Mouse (Mus musculus) embryonic facial prominence, embryonic 12.5 days (tissue): ENCODE results near the gene Clec3b. TPM values are rescaled to one million over a fixed set of nuclear protein-coding genes. Genes with fewer than 3 reads are reported as not detected.

Experiments used
- ATAC-seq: fragments of 200-750 bp; cut with Nextera tagmentation; 2 replicates; pipeline ENCODE4 v1.8.0; 2017; ENCODE audit not compliant: insufficient number of reproducible peaks, insufficient read depth, low FRiP score, low TSS enrichment
- H3K27ac ChIP-seq: fragments of 300-500 bp; sonication (generic); 2 replicates; pipeline ENCODE4 v1.5.1; 2016; ENCODE audit warnings: mild to moderate bottlenecking
- H3K27me3 ChIP-seq: fragments of 300-500 bp; sonication (generic); 2 replicates; pipeline ENCODE4 v1.6.1; 2016; ENCODE audit warnings: mild to moderate bottlenecking, moderate library complexity
- H3K36me3 ChIP-seq: fragments of 300-500 bp; sonication (generic); 2 replicates; pipeline ENCODE4 v1.6.1; 2016; ENCODE audit warnings: mild to moderate bottlenecking
- H3K4me1 ChIP-seq: fragments of 300-500 bp; sonication (generic); 2 replicates; pipeline ENCODE4 v1.6.1; 2016
- H3K4me2 ChIP-seq: fragments of 300-500 bp; sonication (generic); replicated peaks from 2 replicates; pipeline ENCODE4 v1.6.1; 2016; ENCODE audit warnings: mild to moderate bottlenecking, moderate library complexity
- H3K4me3 ChIP-seq: fragments of 300-500 bp; sonication (generic); 2 replicates; pipeline ENCODE4 v1.5.1; 2016; ENCODE audit warnings: mild to moderate bottlenecking
- H3K9ac ChIP-seq: fragments of 300-500 bp; sonication (generic); 2 replicates; pipeline ENCODE4 v1.6.1; 2016; ENCODE audit warnings: mild to moderate bottlenecking, moderate library complexity
- H3K9me3 ChIP-seq: fragments of 300-500 bp; sonication (generic); 2 replicates; pipeline ENCODE4 v1.6.1; 2016; ENCODE audit warnings: mild to moderate bottlenecking, moderate library complexity
- WGBS: fragments of 180-500 bp; shearing (Covaris S2); methylation state at CpG from one replicate; pipeline ENCODE4 v1.1.7; 2016; 5-methylcytosine and 5-hydroxymethylcytosine counted together
- polyA plus RNA-seq: library from polyadenylated mRNA; unstranded; fragments of >200 nt; fragmentation: Nextera tagmentation; extraction: Ambion mirVana; gene quantifications from 2 replicates; pipeline ENCODE4 v1.2.1, GENCODE M21; 2016

Gene Clec3b
- polyA plus RNA-seq, 1 experiment from 2014 or later = 0.17 TPM

DNA sequence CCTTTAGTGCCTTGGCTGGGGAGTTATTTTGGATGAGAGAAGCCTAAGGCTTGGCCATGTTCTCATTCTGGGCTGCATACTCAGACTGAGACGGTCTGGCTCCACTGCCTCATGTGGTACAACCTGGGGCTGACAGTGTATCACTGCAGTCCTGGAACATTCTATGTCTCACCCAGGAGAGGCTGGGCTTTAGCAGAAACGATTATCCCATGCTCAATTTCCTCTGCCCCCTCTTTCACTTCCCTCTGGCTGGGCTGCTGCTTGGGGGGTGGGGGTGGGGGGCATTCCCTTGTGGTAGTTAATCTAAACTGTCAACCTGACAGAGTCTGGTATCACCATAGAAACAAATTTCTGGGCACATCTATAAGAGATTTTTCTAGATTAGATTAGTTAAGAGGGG is 34.8 kb downstream of the Clec3b start:
- H3K9ac ChIP-seq = no peak overlapping the region
- no peak for ATAC-seq
- H3K4me2 ChIP-seq = no peak overlapping the region
- H3K4me1 ChIP-seq = no peaks in the 10 kb centered on the region
- H3K9me3 ChIP-seq = no peaks in the 10 kb centered on the region
- 51% methylated on average over 2 of the region's 2 CpGs for WGBS
- H3K36me3 ChIP-seq = no peaks in the 10 kb centered on the region
- H3K27ac ChIP-seq = no peak overlapping the region
- no peak overlapping the region for H3K4me3 ChIP-seq
- H3K27me3 ChIP-seq = no peaks in the 10 kb centered on the region

DNA sequence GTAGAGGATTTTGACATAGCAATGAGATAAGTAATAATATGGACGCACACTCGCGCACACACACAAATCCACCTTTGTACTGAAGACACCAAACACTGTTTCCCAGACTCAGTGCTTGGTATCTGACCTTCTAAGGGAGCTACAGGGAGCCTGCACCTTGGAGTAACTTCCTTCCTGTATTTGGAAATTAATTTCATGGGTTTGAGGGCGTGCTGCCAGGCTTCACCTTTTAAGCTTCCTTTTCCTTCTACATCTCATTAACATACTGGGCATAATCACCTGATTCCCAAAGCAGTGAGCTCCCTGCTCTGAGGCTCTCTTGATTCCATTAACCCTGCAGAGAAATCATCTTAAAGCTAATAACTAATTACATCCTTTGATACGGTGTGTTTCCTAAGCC is 35.4 kb downstream of the Clec3b start:
- ATAC-seq = no peak
- 85% methylated on average over 5 of the region's 5 CpGs for WGBS

GRCm38 (mm10) chr9:123187589-123187988 is 36.8 kb downstream of the Clec3b start:
- H3K9ac ChIP-seq = no peak overlapping the region

More for the DNA sequence above, 35.4 kb downstream of the Clec3b start:
- H3K9ac ChIP-seq = no peak overlapping the region
- no peak overlapping the region for H3K4me2 ChIP-seq
- H3K4me3 ChIP-seq = no peak overlapping the region
- H3K9me3 ChIP-seq = no peaks in the 10 kb centered on the region
- no peaks in the 10 kb centered on the region for H3K36me3 ChIP-seq
- no peaks in the 10 kb centered on the region for H3K27me3 ChIP-seq
- no peaks in the 10 kb centered on the region for H3K4me1 ChIP-seq
- no peak overlapping the region for H3K27ac ChIP-seq

DNA sequence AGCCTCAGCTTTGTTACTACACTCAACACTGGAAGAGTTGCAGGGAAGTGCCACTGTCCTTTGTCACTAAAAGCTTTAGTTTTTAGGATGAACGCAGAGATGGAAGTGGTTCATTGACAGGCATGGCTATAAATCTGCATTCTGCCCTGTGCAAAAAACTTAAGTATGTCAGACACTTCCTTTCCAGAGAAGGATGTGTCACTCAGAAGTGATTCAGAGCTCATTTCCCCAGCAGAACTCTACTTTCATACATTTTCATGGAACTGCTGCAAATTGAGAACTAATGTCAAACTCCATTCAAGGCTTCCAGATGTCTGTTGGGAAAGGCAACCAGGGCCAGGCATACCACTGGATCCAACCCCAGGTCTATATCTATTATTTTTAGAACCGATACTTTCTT is 37.5 kb downstream of the Clec3b start:
- Histone ChIP-seq H3K4me1 (no peaks in the 10 kb centered on the region), H3K27me3 (no peaks in the 10 kb centered on the region), H3K36me3 (no peaks in the 10 kb centered on the region), H3K4me2 (no peak overlapping the region), H3K27ac (no peak overlapping the region), H3K9ac (no peak overlapping the region), H3K9me3 (no peaks in the 10 kb centered on the region), H3K4me3 (no peak overlapping the region)
- no peak for ATAC-seq
- WGBS = 92% methylated on average over 2 of the region's 2 CpGs

More at GRCm38 (mm10) chr9:123187589-123187988, 36.8 kb downstream of the Clec3b start:
- H3K4me3 ChIP-seq = no peak overlapping the region
- WGBS = over 99% methylated on average over 5 of the region's 5 CpGs
- ATAC-seq = no peak
- no peaks in the 10 kb centered on the region for H3K36me3 ChIP-seq
- no peaks in the 10 kb centered on the region for H3K9me3 ChIP-seq
- no peaks in the 10 kb centered on the region for H3K27me3 ChIP-seq
- no peaks in the 10 kb centered on the region for H3K4me1 ChIP-seq
- no peak overlapping the region for H3K27ac ChIP-seq
- H3K4me2 ChIP-seq = no peak overlapping the region

DNA sequence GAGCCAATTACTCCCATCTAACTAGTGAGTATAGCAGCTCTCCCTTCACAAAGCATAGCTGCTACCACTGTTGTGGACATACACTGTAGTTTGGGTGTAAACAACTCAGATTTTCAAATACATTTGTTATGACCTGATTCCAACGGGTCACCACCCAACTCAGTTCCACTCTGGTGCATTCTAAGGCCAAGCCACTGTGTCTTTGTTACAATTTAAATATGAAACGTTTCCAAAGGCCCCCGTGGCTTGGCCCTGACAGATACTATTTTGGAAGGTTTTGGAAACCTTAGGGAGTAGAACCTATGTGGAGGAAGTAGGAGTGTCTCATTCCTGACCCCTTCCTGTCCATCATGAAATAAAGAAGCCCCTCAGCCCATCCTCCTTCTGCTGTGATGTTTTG is 49.4 kb downstream of the Clec3b start:
- H3K4me3 ChIP-seq = no peak overlapping the region
- H3K9ac ChIP-seq = no peak overlapping the region
- no peak for ATAC-seq
- H3K4me1 ChIP-seq = no peaks in the 10 kb centered on the region
- no peak overlapping the region for H3K27ac ChIP-seq
- no peak overlapping the region for H3K4me2 ChIP-seq
- no peaks in the 10 kb centered on the region for H3K27me3 ChIP-seq
- whole genome bisulfite sequencing = 73% methylated on average over 3 of the region's 3 CpGs
- no peaks in the 10 kb centered on the region for H3K36me3 ChIP-seq
- no peaks in the 10 kb centered on the region for H3K9me3 ChIP-seq

DNA sequence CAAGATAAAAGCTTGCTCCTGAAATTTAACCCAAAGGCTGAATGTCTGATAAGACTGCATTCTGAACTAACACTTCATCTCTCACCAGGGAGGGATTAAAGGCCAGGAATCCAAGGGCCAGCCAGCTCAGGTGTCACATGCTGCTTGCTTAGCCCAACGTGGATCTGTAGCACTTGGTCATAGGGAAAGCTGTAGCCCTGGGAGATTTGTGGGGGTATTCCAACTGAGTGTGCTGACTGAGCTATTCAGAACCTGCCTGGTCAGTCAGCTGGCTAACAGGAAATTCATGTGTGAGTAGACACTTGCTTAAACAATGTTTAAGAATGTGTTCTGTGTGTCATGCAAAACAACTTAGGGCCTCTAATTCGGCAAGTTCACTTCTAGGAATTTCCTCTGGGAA is 55.8 kb downstream of the Clec3b start:
- WGBS = 48% methylated on average over 2 of the region's 2 CpGs
- no peak for ATAC-seq

GRCm38 (mm10) chr9:123206948-123207347 is 56.2 kb downstream of the Clec3b start:
- Histone ChIP-seq H3K27ac (no peak overlapping the region), H3K9ac (no peak overlapping the region), H3K36me3 (no peaks in the 10 kb centered on the region), H3K4me1 (no peaks in the 10 kb centered on the region), H3K27me3 (no peaks in the 10 kb centered on the region), H3K4me2 (no peak overlapping the region), H3K9me3 (no peaks in the 10 kb centered on the region), H3K4me3 (no peak overlapping the region)
- WGBS = 89% methylated on average over 2 of the region's 2 CpGs
- no peak for ATAC-seq

More for the DNA sequence above, 55.8 kb downstream of the Clec3b start:
- no peak overlapping the region for H3K9ac ChIP-seq
- H3K36me3 ChIP-seq = no peaks in the 10 kb centered on the region
- no peak overlapping the region for H3K27ac ChIP-seq
- no peaks in the 10 kb centered on the region for H3K4me1 ChIP-seq
- no peaks in the 10 kb centered on the region for H3K27me3 ChIP-seq
- no peak overlapping the region for H3K4me3 ChIP-seq
- no peaks in the 10 kb centered on the region for H3K9me3 ChIP-seq
- no peak overlapping the region for H3K4me2 ChIP-seq

Other genes starting within 250 kb of the Clec3b start
- 29.0 and 30.8 TPM in 2 replicates for gene Zfp105, start 227.9 kb upstream of the Clec3b start, polyA plus RNA-seq
- gene 1110059G10Rik, start 199.9 kb upstream of the Clec3b start, polyA plus RNA-seq = 29.7 and 31.7 TPM in 2 replicates
- gene Kif15, start 199.9 kb upstream of the Clec3b start, polyA plus RNA-seq = 66.7 and 70.8 TPM in 2 replicates
- 16.8 and 19.5 TPM in 2 replicates for gene Tmem42, start 129.6 kb upstream of the Clec3b start, polyA plus RNA-seq
- 0.28 and 0.65 TPM in 2 replicates for gene Tgm4, start 116.2 kb upstream of the Clec3b start, polyA plus RNA-seq
- 81.3 and 82.1 TPM in 2 replicates for gene Zdhhc3, start 37.7 kb upstream of the Clec3b start, polyA plus RNA-seq
- gene Exosc7, start 37.7 kb upstream of the Clec3b start, polyA plus RNA-seq = 93.3 and 93.7 TPM in 2 replicates
- gene Cdcp1, start 65.1 kb downstream of the Clec3b start, polyA plus RNA-seq = 6.2 and 6.3 TPM in 2 replicates
- gene Tmem158, start 109.8 kb downstream of the Clec3b start, polyA plus RNA-seq = 11.1 and 11.3 TPM in 2 replicates
- gene Lars2, start 216.0 kb downstream of the Clec3b start, polyA plus RNA-seq = 1,088 and 1,089 TPM in 2 replicates